Mouse (Mus musculus): Measurements from ENCODE around the gene AW146154.
"Not testable (repeated sequence)": the region's sequence is repeated elsewhere in the genome, so short reads cannot be mapped to it uniquely, and the experiment has no call there.

AW146154 gene

GRCm38 (mm10) chr7:41499389-41500049 lies at the start of gene AW146154, which contains the start of gene Gm20449:
TSS of gene AW146154 (minus strand) at chr7:41499890.
TSS of gene Gm20449 (minus strand) at chr7:41499417.
- DNase-seq, result peak; percentile 95 to 96

- DNase-seq, result no peak
Observed at GRCm38 (mm10) chr7:41512672-41513071, 13.0 kb upstream of the AW146154 start.

GRCm38 (mm10) chr7:41512207-41512606 lies 12.5 kb upstream of the AW146154 start:
- no peak for DNase-seq

- no peak for DNase-seq
Observed at GRCm38 (mm10) chr7:41502402-41502801, 2.7 kb upstream of the AW146154 start.

GRCm38 (mm10) chr7:41500151-41500934 lies 653 bp upstream of the AW146154 start:
- DNase-seq, result peak; percentile 47 to 51

GRCm38 (mm10) chr7:41499018-41499388 lies 687 bp downstream of the AW146154 start:
- DNase-seq, result not testable (repeated sequence)

- not testable (repeated sequence) for DNase-seq
Observed at GRCm38 (mm10) chr7:41498464-41498863, 1.2 kb downstream of the AW146154 start.

- DNase-seq, result peak in 1 of 2 experiments; percentile 26
Observed at GRCm38 (mm10) chr7:41497871-41498270, 1.8 kb downstream of the AW146154 start.

GRCm38 (mm10) chr7:41451864-41452263 lies 47.8 kb downstream of the AW146154 start:
- DNase-seq, result no peak

- DNase-seq, result not testable (repeated sequence)
Observed at GRCm38 (mm10) chr7:41448596-41448995, 51.1 kb downstream of the AW146154 start, which contains the start of gene Vmn2r57. TSS of gene Vmn2r57 (minus strand) at chr7:41448696.

Data from thymus, postnatal 36 days (tissue).